Mouse (Mus musculus) heart, postnatal 0 days (tissue): ENCODE results near the gene Ptpn22. TPM values are rescaled to one million over a fixed set of nuclear protein-coding genes. Genes with fewer than 3 reads are reported as not detected.
"Not testable (repeated sequence)": the region's sequence is repeated elsewhere in the genome, so short reads cannot be mapped to it uniquely, and the experiment has no call there.

Source experiments
- ATAC-seq: fragments of 200-750 bp; cut with Nextera tagmentation; 2 replicates; pipeline ENCODE4 v1.8.0; 2017; ENCODE audit warnings: low read depth, moderate number of reproducible peaks, moderate library complexity; ENCODE audit not compliant: insufficient read depth
- DNase-seq: peaks from one replicate; pipeline ENCODE4 v3.0.0-alpha.2; 2016; ENCODE audit warnings: low spot score
- H3K27ac ChIP-seq: fragments of 300-500 bp; sonication (generic); 2 replicates; pipeline ENCODE4 v1.5.1; 2014; ENCODE audit warnings: low read depth, mild to moderate bottlenecking
- H3K27me3 ChIP-seq: fragments of 300-500 bp; sonication (generic); 2 replicates; pipeline ENCODE4 v1.6.1; 2014; ENCODE audit warnings: low read length, mixed read lengths; ENCODE audit not compliant: control insufficient read depth, insufficient read depth
- H3K36me3 ChIP-seq: fragments of 300-500 bp; sonication (generic); replicated peaks from 2 replicates; pipeline ENCODE4 v1.6.1; 2014; ENCODE audit warnings: low read length, mixed read lengths; ENCODE audit not compliant: control insufficient read depth, insufficient read depth
- H3K4me1 ChIP-seq: fragments of 300-500 bp; sonication (generic); 2 replicates; pipeline ENCODE4 v1.6.1; 2014; ENCODE audit warnings: antibody characterized with exemption; ENCODE audit not compliant: control insufficient read depth, insufficient read depth
- H3K4me2 ChIP-seq: fragments of 300-500 bp; sonication (generic); 2 replicates; pipeline ENCODE4 v1.6.1; 2014; ENCODE audit warnings: low read depth, mild to moderate bottlenecking, low read length, moderate library complexity
- H3K4me3 ChIP-seq: fragments of 300-500 bp; sonication (generic); 2 replicates; pipeline ENCODE4 v1.5.1; 2014; ENCODE audit warnings: low read depth, low read length
- H3K9ac ChIP-seq: fragments of 300-500 bp; sonication (generic); replicated peaks from 2 replicates; pipeline ENCODE4 v1.6.1; 2014; ENCODE audit warnings: low read depth, low read length, mixed read lengths
- H3K9me3 ChIP-seq: fragments of 300-500 bp; sonication (generic); replicated peaks from 2 replicates; pipeline ENCODE4 v1.6.1; 2016; ENCODE audit warnings: low read length; ENCODE audit not compliant: control insufficient read depth
- CTCF ChIP-seq: IDR thresholded peaks from 2 replicates; pipeline ENCODE4 v1.5.1; 2016; ENCODE audit warnings: antibody characterized with exemption, control low read depth, low read depth
- EP300 ChIP-seq: IDR thresholded peaks from 2 replicates; pipeline ENCODE4 v1.6.1; 2016; ENCODE audit warnings: antibody characterized with exemption, low read depth
- WGBS: fragments of 180-500 bp; shearing (Covaris S2); extraction: QIAGEN DNeasy Blood & Tissue Kit; methylation state at CpG from one replicate; pipeline ENCODE4 v1.1.7; 2014; 5-methylcytosine and 5-hydroxymethylcytosine counted together
- polyA plus RNA-seq: library from polyadenylated mRNA; unstranded; fragments of >200 nt; fragmentation: Nextera tagmentation; extraction: Ambion mirVana; gene quantifications from 2 replicates; pipeline ENCODE4 v1.2.1, GENCODE M21; 2015
- total RNA-seq: library from RNA; depleted of rRNA; stranded (reverse); fragments of >200 nt; gene quantifications from 2 replicates; pipeline ENCODE4 v1.2.3, GENCODE M21; 2014; ENCODE audit warnings: low replicate concordance

Gene Ptpn22
- total and polyA plus RNA-seq, 2 experiments from 2014 or later: 0.11 to 0.77 TPM

GRCm38 (mm10) chr3:103839711-103840110 lies 19.9 kb upstream of the Ptpn22 start:
- no peaks in the 10 kb centered on the region for H3K36me3 ChIP-seq
- no peak overlapping the region for H3K27ac ChIP-seq
- no peak overlapping the region for H3K4me2 ChIP-seq
- no peak for DNase-seq
- H3K9me3 ChIP-seq: no peaks in the 10 kb centered on the region
- 86% methylated on average over 6 of the region's 6 CpGs for WGBS
- no peak for ATAC-seq
- no peak overlapping the region for H3K4me3 ChIP-seq
- no peaks in the 10 kb centered on the region for H3K27me3 ChIP-seq
- no peak overlapping the region for H3K9ac ChIP-seq
- TF ChIP-seq EP300: no peak
- TF ChIP-seq CTCF: no peak
- no peaks in the 10 kb centered on the region for H3K4me1 ChIP-seq

- not testable (repeated sequence) for H3K27ac ChIP-seq, H3K9me3 ChIP-seq, H3K4me1 ChIP-seq, ATAC-seq, H3K4me3 ChIP-seq, H3K27me3 ChIP-seq, H3K9ac ChIP-seq, H3K36me3 ChIP-seq, DNase-seq, H3K4me2 ChIP-seq
- 80% methylated on average over 3 of the region's 3 CpGs for WGBS
Observed at GRCm38 (mm10) chr3:103840195-103840594, 19.4 kb upstream of the Ptpn22 start.

GRCm38 (mm10) chr3:103840946-103841345 lies 18.6 kb upstream of the Ptpn22 start:
- not testable (repeated sequence) for H3K4me1 ChIP-seq, H3K27me3 ChIP-seq, H3K4me3 ChIP-seq, DNase-seq, H3K9me3 ChIP-seq, H3K36me3 ChIP-seq, H3K27ac ChIP-seq, H3K9ac ChIP-seq, ATAC-seq, H3K4me2 ChIP-seq
- WGBS: 86% methylated on average over 7 of the region's 7 CpGs

- ATAC-seq: no peak
- WGBS: 63% methylated on average over 9 of the region's 9 CpGs
- TF ChIP-seq CTCF (no peak), EP300 (no peak)
- H3K4me3 ChIP-seq: no peak overlapping the region
- H3K27ac ChIP-seq: no peak overlapping the region
- H3K36me3 ChIP-seq: no peaks in the 10 kb centered on the region
- DNase-seq: no peak
- no peaks in the 10 kb centered on the region for H3K27me3 ChIP-seq
- H3K4me1 ChIP-seq: no peaks in the 10 kb centered on the region
- no peak overlapping the region for H3K4me2 ChIP-seq
- H3K9ac ChIP-seq: no peak overlapping the region
- H3K9me3 ChIP-seq: no peaks in the 10 kb centered on the region
Observed at GRCm38 (mm10) chr3:103850644-103851363, 8.8 kb upstream of the Ptpn22 start.

- no peak overlapping the region for H3K27ac ChIP-seq
- H3K9ac ChIP-seq: no peak overlapping the region
- DNase-seq (no peak), ATAC-seq (no peak)
- no peak overlapping the region for H3K4me2 ChIP-seq
- H3K4me3 ChIP-seq: no peak overlapping the region
- 85% methylated on average over 6 of the region's 6 CpGs for WGBS
- H3K36me3 ChIP-seq: no peaks in the 10 kb centered on the region
- H3K4me1 ChIP-seq: no peaks in the 10 kb centered on the region
- no peaks in the 10 kb centered on the region for H3K9me3 ChIP-seq
- no peaks in the 10 kb centered on the region for H3K27me3 ChIP-seq
- TF ChIP-seq CTCF (no peak), EP300 (no peak)
Observed at GRCm38 (mm10) chr3:103851481-103851880, 8.1 kb upstream of the Ptpn22 start.

- no peak overlapping the region for H3K4me2 ChIP-seq
- ATAC-seq: no peak
Observed at GRCm38 (mm10) chr3:103851882-103852281, 7.7 kb upstream of the Ptpn22 start.

More at GRCm38 (mm10) chr3:103851882-103852281, 7.7 kb upstream of the Ptpn22 start:
- Histone ChIP-seq H3K9me3 (no peaks in the 10 kb centered on the region), H3K27ac (no peak overlapping the region), H3K36me3 (no peaks in the 10 kb centered on the region), H3K4me1 (no peaks in the 10 kb centered on the region), H3K9ac (no peak overlapping the region), H3K27me3 (no peaks in the 10 kb centered on the region), H3K4me3 (no peak overlapping the region)
- WGBS: 78% methylated on average over 8 of the region's 8 CpGs
- no peak for DNase-seq
- TF ChIP-seq EP300 (no peak), CTCF (no peak)
